Mouse (Mus musculus) stomach, postnatal 0 days (tissue): Measurements from ENCODE around the gene Gm884. TPM values are rescaled to one million over a fixed set of nuclear protein-coding genes. Genes with fewer than 3 reads are reported as not detected.
A peak's percentile ranks its signal among the peaks of the same experiment; 100 is the strongest.

Experiments
- ATAC-seq: fragments of 200-750 bp; cut with Nextera tagmentation; 2 replicates; pipeline ENCODE4 v1.8.0; 2017; ENCODE audit not compliant: low FRiP score, low TSS enrichment
- DNase-seq: peaks from one replicate; pipeline ENCODE4 v3.0.0-alpha.2; 2016; ENCODE audit warnings: low spot score
- H3K27ac ChIP-seq: fragments of 300-500 bp; sonication (generic); replicated peaks from 2 replicates; pipeline ENCODE4 v1.5.1; 2014; ENCODE audit warnings: mild to moderate bottlenecking, control low read depth
- H3K27me3 ChIP-seq: fragments of 300-500 bp; sonication (generic); 2 replicates; pipeline ENCODE4 v1.6.1; 2014; ENCODE audit warnings: low read length; ENCODE audit not compliant: control insufficient read depth, insufficient read depth
- H3K36me3 ChIP-seq: fragments of 300-500 bp; sonication (generic); 2 replicates; pipeline ENCODE4 v1.6.1; 2014; ENCODE audit warnings: low read length, mixed read lengths; ENCODE audit not compliant: control insufficient read depth, insufficient read depth
- H3K4me1 ChIP-seq: fragments of 300-500 bp; sonication (generic); replicated peaks from 2 replicates; pipeline ENCODE4 v1.6.1; 2014; ENCODE audit warnings: antibody characterized with exemption; ENCODE audit not compliant: control insufficient read depth, insufficient read depth
- H3K4me2 ChIP-seq: fragments of 300-500 bp; sonication (generic); replicated peaks from 2 replicates; pipeline ENCODE4 v1.6.1; 2014; ENCODE audit warnings: low read depth, mild to moderate bottlenecking, control low read depth, moderate library complexity
- H3K4me3 ChIP-seq: fragments of 300-500 bp; sonication (generic); 2 replicates; pipeline ENCODE4 v1.5.1; 2014; ENCODE audit warnings: low read depth, low read length, control low read depth
- H3K9ac ChIP-seq: fragments of 300-500 bp; sonication (generic); 2 replicates; pipeline ENCODE4 v1.6.1; 2014; ENCODE audit warnings: mild to moderate bottlenecking, low read length, control low read depth, mixed read lengths
- H3K9me3 ChIP-seq: fragments of 300-500 bp; sonication (generic); 2 replicates; pipeline ENCODE4 v1.6.1; 2016; ENCODE audit warnings: low read length; ENCODE audit not compliant: control insufficient read depth
- CTCF ChIP-seq: IDR thresholded peaks from 2 replicates; pipeline ENCODE4 v1.5.1; 2016; ENCODE audit warnings: antibody characterized with exemption, low read depth, mild to moderate bottlenecking, moderate library complexity
- EP300 ChIP-seq: optimal IDR thresholded peaks from 2 replicates; pipeline ENCODE3; 2016; ENCODE audit warnings: antibody characterized with exemption
- WGBS: fragments of 180-500 bp; shearing (Covaris S2); extraction: QIAGEN DNeasy Blood & Tissue Kit; methylation state at CpG from one replicate; pipeline ENCODE4 v1.1.7; 2014; 5-methylcytosine and 5-hydroxymethylcytosine counted together
- polyA plus RNA-seq: library from polyadenylated mRNA; unstranded; fragments of >200 nt; fragmentation: Nextera tagmentation; extraction: Ambion mirVana; gene quantifications from 2 replicates; pipeline ENCODE4 v1.2.1, GENCODE M21; 2015

Gm884 gene
- polyA plus RNA-seq, 1 experiment from 2014 or later, result not detected

GRCm38 (mm10) chr11:103661863-103662262 is 40.9 kb upstream of the Gm884 start:
- TF ChIP-seq EP300 (no peak), CTCF (no peak)
- Histone ChIP-seq H3K27ac (no peak overlapping the region), H3K27me3 (no peaks in the 10 kb centered on the region), H3K36me3 (no peaks in the 10 kb centered on the region), H3K9ac (no peak overlapping the region), H3K4me1 (no peaks in the 10 kb centered on the region), H3K4me2 (no peak overlapping the region), H3K9me3 (no peaks in the 10 kb centered on the region), H3K4me3 (no peak overlapping the region)
- 46% methylated on average over 4 of the region's 4 CpGs for WGBS
- ATAC-seq, result no peak
- no peak for DNase-seq

- Histone ChIP-seq H3K9me3 (no peaks in the 10 kb centered on the region), H3K4me3 (no peak overlapping the region), H3K4me2 (no peak overlapping the region), H3K36me3 (no peaks in the 10 kb centered on the region), H3K4me1 (no peaks in the 10 kb centered on the region), H3K9ac (no peak overlapping the region), H3K27me3 (no peaks in the 10 kb centered on the region), H3K27ac (no peak overlapping the region)
- WGBS, result 78% methylated on average over 7 of the region's 7 CpGs
- ATAC-seq (no peak), DNase-seq (no peak)
- TF ChIP-seq CTCF, result no peak
- no peak for TF ChIP-seq EP300
These were observed 37.2 kb upstream of the Gm884 start for GRCm38 (mm10) chr11:103658189-103658588.

- Histone ChIP-seq H3K27me3 (no peaks in the 10 kb centered on the region; the same call in 1 of the 2 replicates), H3K4me2 (no peak overlapping the region)
These were observed 35.6 kb upstream of the Gm884 start for GRCm38 (mm10) chr11:103656520-103656919.

GRCm38 (mm10) chr11:103653359-103653965 is 32.5 kb upstream of the Gm884 start:
- WGBS, result 55% methylated on average over 10 of the region's 10 CpGs
- TF ChIP-seq EP300 (no peak), CTCF (no peak)
- peak; percentile 48 for DNase-seq
- Histone ChIP-seq H3K4me3 (no peak overlapping the region), H3K36me3 (no peaks in the 10 kb centered on the region), H3K9me3 (no peaks in the 10 kb centered on the region), H3K9ac (no peak overlapping the region), H3K27me3 (peaks cover 14% of the 10 kb centered on the region; the same call in 1 of the 2 replicates), H3K4me1 (no peaks in the 10 kb centered on the region), H3K4me2 (no peak overlapping the region), H3K27ac (no peak overlapping the region)
- no peak for ATAC-seq

More at GRCm38 (mm10) chr11:103656520-103656919, 35.6 kb upstream of the Gm884 start:
- Histone ChIP-seq H3K9me3 (no peaks in the 10 kb centered on the region), H3K4me3 (no peak overlapping the region), H3K9ac (no peak overlapping the region), H3K4me1 (no peaks in the 10 kb centered on the region), H3K27ac (no peak overlapping the region), H3K36me3 (no peaks in the 10 kb centered on the region)
- TF ChIP-seq EP300, result no peak
- TF ChIP-seq CTCF, result no peak
- DNase-seq, result peak; percentile 66
- WGBS, result 3% methylated on average over 3 of the region's 3 CpGs
- ATAC-seq, result no peak

- Histone ChIP-seq H3K4me3 (no peak overlapping the region), H3K27me3 (peaks cover 14% of the 10 kb centered on the region; the same call in 1 of the 2 replicates), H3K9ac (no peak overlapping the region), H3K4me2 (no peak overlapping the region), H3K27ac (no peak overlapping the region), H3K4me1 (no peaks in the 10 kb centered on the region), H3K9me3 (no peaks in the 10 kb centered on the region), H3K36me3 (no peaks in the 10 kb centered on the region)
- 76% methylated on average over 6 of the region's 6 CpGs for WGBS
- TF ChIP-seq EP300, result no peak
- no peak for TF ChIP-seq CTCF
- DNase-seq, result no peak
- ATAC-seq, result no peak
These were observed 30.5 kb upstream of the Gm884 start for GRCm38 (mm10) chr11:103651426-103651825.

- WGBS, result 3% methylated on average over 37 of the region's 37 CpGs
These were observed 29.1 kb upstream of the Gm884 start for GRCm38 (mm10) chr11:103649983-103650493.

More at GRCm38 (mm10) chr11:103649983-103650493, 29.1 kb upstream of the Gm884 start:
- H3K9ac ChIP-seq, result no peak overlapping the region
- H3K27me3 ChIP-seq, result peaks cover 14% of the 10 kb centered on the region; the same call in 1 of the 2 replicates
- no peak for TF ChIP-seq CTCF
- no peak for TF ChIP-seq EP300
- DNase-seq, result no peak
- no peak for ATAC-seq
- H3K4me2 ChIP-seq, result peak overlapping the region; percentile 52
- no peaks in the 10 kb centered on the region for H3K36me3 ChIP-seq
- H3K27ac ChIP-seq, result no peak overlapping the region
- H3K9me3 ChIP-seq, result no peaks in the 10 kb centered on the region
- H3K4me3 ChIP-seq, result peak overlapping the region; percentile 30
- no peaks in the 10 kb centered on the region for H3K4me1 ChIP-seq
